Mouse (Mus musculus): ENCODE measurements around the gene Zfp541.

GRCm38 (mm10) chr7:16018016-16018810 is 43.4 kb upstream of the Zfp541 start:
- TF ChIP-seq CTCF (IDR thresholded peaks at IDR 0.05; ENCODE audit: borderline replicate concordance, extremely low read depth, insufficient read depth, insufficient read length) (no peak), POLR2A (IDR thresholded peaks at IDR 0.05; ENCODE audit: borderline replicate concordance, extremely low read depth, insufficient read depth, insufficient read length, poor library complexity, severe bottlenecking) (no peak)

Data from brain, embryonic 14.5 days (tissue).